Comparison of ENCODE assay signal across 13 mouse cellular contexts in the genomic region with DNA sequence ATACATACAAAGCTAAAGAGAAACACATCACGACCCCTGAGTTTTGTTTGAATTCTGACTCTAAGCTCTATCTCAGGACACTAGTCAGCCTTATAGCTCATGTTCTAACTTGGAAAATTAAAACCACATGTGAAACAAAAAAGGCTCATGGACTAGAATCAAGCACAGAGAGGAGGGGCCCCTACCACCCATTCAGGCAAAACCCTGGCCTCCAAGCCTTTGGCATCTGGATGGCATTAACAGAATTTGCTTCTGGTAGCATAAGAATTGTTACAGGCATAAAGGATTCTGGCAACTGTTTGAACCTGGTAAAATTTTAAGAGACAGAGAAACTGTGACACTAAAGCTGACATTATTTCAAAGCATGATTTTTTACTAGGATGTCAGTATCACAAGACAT.
DNase-seq lines count a peak whose midpoint lies in the region; ATAC-seq and TF ChIP-seq lines count a peak whose summit lies in the region.
"Had no signal": no experiment of that assay in that cellular context is flagged by ENCODE, and none has a peak within 500 bp of the region (broad histone marks: within the 10 kb centered on the region; RNA-seq: fewer than 3 reads in every experiment).

No protein-coding gene starts in this region.

- H3K27me3 ChIP-seq in midbrain, postnatal 0 days (ENCODE audit: insufficient read depth, low read length) = no peaks in the 10 kb centered on the region
- H3K27me3 ChIP-seq: Patski had no signal

- 77% methylated on average over 1 of the region's 1 CpGs for WGBS in midbrain, postnatal 0 days

- H3K4me3 ChIP-seq in layer of hippocampus, adult 2 months = no peak overlapping the region
- no peak overlapping the region for H3K4me3 ChIP-seq in midbrain, postnatal 0 days (ENCODE audit: low read depth, low read length)
- H3K4me3 ChIP-seq: heart, embryonic 10.5 days had no signal

- no peak for TF ChIP-seq CTCF in layer of hippocampus, adult 2 months (conservative IDR thresholded peaks at IDR 0.05)
- TF ChIP-seq CTCF in midbrain, postnatal 0 days (IDR thresholded peaks at IDR 0.05) = no peak

- DNase-seq in layer of hippocampus, adult 2 months (ENCODE audit: low spot score in 2 of 2) = no peak
- no peak for DNase-seq in layer of hippocampus, postnatal 25 days (ENCODE audit: extremely low spot score in 1 of 2, low spot score in 1 of 2)
- DNase-seq in embryo, embryonic 9.5 days (ENCODE audit: extremely low spot score) = peak; percentile 36
- DNase-seq in hindlimb bud, embryonic 11.5 days (ENCODE audit: extremely low spot score, low read depth, low spot score) = peak; percentile 67
- no peak for DNase-seq in midbrain, postnatal 0 days (ENCODE audit: low spot score)
- DNase-seq in layer of hippocampus, adult 8-10 months (ENCODE audit: low spot score in 2 of 2) = no peak
- DNase-seq in ovary, postnatal 10 days (ENCODE audit: low spot score) = no peak
- no peak for DNase-seq in right cerebral cortex, postnatal 25 days
- DNase-seq: cerebellum, postnatal 25 days; kidney, postnatal 36 days; liver, postnatal 0 days had no signal

- peak; percentile 61 for ATAC-seq in midbrain, postnatal 0 days (ENCODE audit: low FRiP score)
- ATAC-seq: liver, postnatal 0 days; Patski had no signal

- no peaks in the 10 kb centered on the region for H3K9me3 ChIP-seq in midbrain, postnatal 0 days (ENCODE audit: low read length)
- H3K9me3 ChIP-seq: heart, embryonic 10.5 days had no signal

- H3K9ac ChIP-seq in midbrain, postnatal 0 days (replicated peaks; ENCODE audit: low read length, poor library complexity, severe bottlenecking) = no peak overlapping the region
- H3K9ac ChIP-seq: liver, postnatal 0 days had no signal

- peaks cover 5% of the 10 kb centered on the region; the same call in 1 of the 2 replicates for H3K4me1 ChIP-seq in midbrain, postnatal 0 days (ENCODE audit: insufficient read depth, low read length)
- H3K4me1 ChIP-seq: heart, embryonic 10.5 days had no signal

- H3K36me3 ChIP-seq in midbrain, postnatal 0 days (ENCODE audit: insufficient read depth, low read length) = no peaks in the 10 kb centered on the region
- H3K36me3 ChIP-seq: heart, embryonic 10.5 days had no signal

- H3K27ac ChIP-seq in layer of hippocampus, adult 2 months = peak overlapping the region; percentile 73; the same call in 1 of the 2 replicates
- H3K27ac ChIP-seq in midbrain, postnatal 0 days (ENCODE audit: low read depth, low read length) = peak overlapping the region; percentile 82
- H3K27ac ChIP-seq: heart, embryonic 10.5 days had no signal

- no peak overlapping the region for H3K4me2 ChIP-seq in midbrain, postnatal 0 days (ENCODE audit: low read depth, low read length, poor library complexity, severe bottlenecking)

Comparison
In these comparisons a context has a peak if more than half of its experiments do, and no peak if none do; other contexts are left out.
1. DNase-seq: peak in embryo, embryonic 9.5 days (single experiment) and hindlimb bud, embryonic 11.5 days (single experiment); none in layer of hippocampus, adult 2 months (0 of 2), layer of hippocampus, postnatal 25 days (0 of 2), midbrain, postnatal 0 days (single experiment), layer of hippocampus, adult 8-10 months (0 of 2), ovary, postnatal 10 days (single experiment) and right cerebral cortex, postnatal 25 days (single experiment).